Mouse (Mus musculus): ENCODE measurements around the gene Zc3h6. TPM values are rescaled to one million over a fixed set of nuclear protein-coding genes. Genes with fewer than 3 reads are reported as not detected.
"Not testable (repeated sequence)": the region's sequence is repeated elsewhere in the genome, so short reads cannot be mapped to it uniquely, and the experiment has no call there.

Gene Zc3h6
- polyA plus RNA-seq, 1 experiment from 2014 or later, result 1.8 TPM

GRCm38 (mm10) chr2:128967661-128968441 is 649 bp downstream of the Zc3h6 start, which contains the start of gene Gm10762:
Gm10762 (minus strand) TSS chr2:128967725.
- peak within 1 kb of the TSS; percentile 69 for H3K4me2 ChIP-seq
- H3K9me3 ChIP-seq, result no peaks in the 10 kb centered on the region
- peak within 1 kb of the TSS; percentile 100 for H3K27ac ChIP-seq
- H3K4me3 ChIP-seq, result peak within 1 kb of the TSS; percentile 91
- peak; percentile 89 for ATAC-seq (ENCODE audit: borderline replicate concordance, extremely low read depth, low FRiP score, low TSS enrichment)
- peak within 1 kb of the TSS; percentile 100 for H3K9ac ChIP-seq
- H3K27me3 ChIP-seq, result no peaks in the 10 kb centered on the region
- WGBS, result under 1% methylated on average over 74 of the region's 80 CpGs
- peaks cover 7% of the 10 kb centered on the region; the same call in 1 of the 2 replicates for H3K4me1 ChIP-seq
- no peaks in the 10 kb centered on the region for H3K36me3 ChIP-seq

GRCm38 (mm10) chr2:128968475-128969083 is 1.4 kb downstream of the Zc3h6 start:
- no peak for ATAC-seq (ENCODE audit: borderline replicate concordance, extremely low read depth, low FRiP score, low TSS enrichment)
- Histone ChIP-seq H3K4me3 (peak overlapping the region; percentile 91), H3K36me3 (no peaks in the 10 kb centered on the region), H3K9ac (peak overlapping the region; percentile 100), H3K4me2 (peak overlapping the region; percentile 69), H3K27me3 (no peaks in the 10 kb centered on the region), H3K4me1 (peaks cover 7% of the 10 kb centered on the region; the same call in 1 of the 2 replicates), H3K9me3 (no peaks in the 10 kb centered on the region), H3K27ac (peak overlapping the region; percentile 100)

GRCm38 (mm10) chr2:128972301-128972700 is 5.1 kb downstream of the Zc3h6 start:
- H3K9ac ChIP-seq, result no peak overlapping the region
- H3K4me1 ChIP-seq, result no peaks in the 10 kb centered on the region
- no peaks in the 10 kb centered on the region for H3K9me3 ChIP-seq
- H3K4me2 ChIP-seq, result no peak overlapping the region
- H3K4me3 ChIP-seq, result no peak overlapping the region
- no peak overlapping the region for H3K27ac ChIP-seq
- ATAC-seq (ENCODE audit: borderline replicate concordance, extremely low read depth, low FRiP score, low TSS enrichment), result no peak
- no peaks in the 10 kb centered on the region for H3K27me3 ChIP-seq
- H3K36me3 ChIP-seq, result no peaks in the 10 kb centered on the region

GRCm38 (mm10) chr2:128975572-128975971 is 8.4 kb downstream of the Zc3h6 start:
- H3K27me3 ChIP-seq, result no peaks in the 10 kb centered on the region
- no peak overlapping the region for H3K4me2 ChIP-seq
- no peaks in the 10 kb centered on the region for H3K9me3 ChIP-seq
- no peaks in the 10 kb centered on the region for H3K4me1 ChIP-seq
- H3K36me3 ChIP-seq, result no peaks in the 10 kb centered on the region
- no peak overlapping the region for H3K4me3 ChIP-seq
- 40% methylated on average over 4 of the region's 4 CpGs for WGBS
- H3K9ac ChIP-seq, result no peak overlapping the region
- ATAC-seq (ENCODE audit: borderline replicate concordance, extremely low read depth, low FRiP score, low TSS enrichment), result no peak
- H3K27ac ChIP-seq, result no peak overlapping the region

- Histone ChIP-seq H3K9ac (no peak overlapping the region), H3K4me2 (no peak overlapping the region), H3K27me3 (no peaks in the 10 kb centered on the region), H3K4me1 (no peaks in the 10 kb centered on the region), H3K36me3 (no peaks in the 10 kb centered on the region), H3K9me3 (no peaks in the 10 kb centered on the region), H3K27ac (no peak overlapping the region), H3K4me3 (no peak overlapping the region)
- 82% methylated on average over 3 of the region's 3 CpGs for WGBS
- ATAC-seq (ENCODE audit: borderline replicate concordance, extremely low read depth, low FRiP score, low TSS enrichment), result no peak
Observed at GRCm38 (mm10) chr2:128984746-128985145, 17.5 kb downstream of the Zc3h6 start.

GRCm38 (mm10) chr2:129004872-129005271 is 37.7 kb downstream of the Zc3h6 start:
- no peak overlapping the region for H3K4me2 ChIP-seq
- H3K36me3 ChIP-seq, result no peaks in the 10 kb centered on the region
- H3K9me3 ChIP-seq, result no peaks in the 10 kb centered on the region
- H3K27ac ChIP-seq, result no peak overlapping the region
- H3K27me3 ChIP-seq, result no peaks in the 10 kb centered on the region
- ATAC-seq (ENCODE audit: borderline replicate concordance, extremely low read depth, low FRiP score, low TSS enrichment), result no peak
- no peak overlapping the region for H3K9ac ChIP-seq
- H3K4me3 ChIP-seq, result no peak overlapping the region
- no peaks in the 10 kb centered on the region for H3K4me1 ChIP-seq

- ATAC-seq (ENCODE audit: borderline replicate concordance, extremely low read depth, low FRiP score, low TSS enrichment), result no peak
- Histone ChIP-seq H3K4me1 (no peaks in the 10 kb centered on the region), H3K27ac (no peak overlapping the region), H3K4me3 (no peak overlapping the region), H3K27me3 (no peaks in the 10 kb centered on the region), H3K4me2 (no peak overlapping the region), H3K9ac (no peak overlapping the region), H3K9me3 (no peaks in the 10 kb centered on the region), H3K36me3 (no peaks in the 10 kb centered on the region)
- 56% methylated on average over 4 of the region's 4 CpGs for WGBS
Observed at GRCm38 (mm10) chr2:129006194-129006749, 39.1 kb downstream of the Zc3h6 start.

- H3K9ac ChIP-seq; ATAC-seq (ENCODE audit: borderline replicate concordance, extremely low read depth, low FRiP score, low TSS enrichment): not testable (repeated sequence)
- WGBS, result 61% methylated on average over 2 of the region's 2 CpGs
Observed at GRCm38 (mm10) chr2:129008867-129009266, 41.7 kb downstream of the Zc3h6 start.

GRCm38 (mm10) chr2:129020106-129020505 is 52.9 kb downstream of the Zc3h6 start:
- H3K27me3 ChIP-seq, result no peaks in the 10 kb centered on the region
- WGBS, result 42% methylated on average over 2 of the region's 2 CpGs
- H3K9me3 ChIP-seq, result no peaks in the 10 kb centered on the region
- ATAC-seq (ENCODE audit: borderline replicate concordance, extremely low read depth, low FRiP score, low TSS enrichment), result no peak
- H3K9ac ChIP-seq, result no peak overlapping the region
- no peak overlapping the region for H3K4me2 ChIP-seq
- no peak overlapping the region for H3K4me3 ChIP-seq
- no peaks in the 10 kb centered on the region for H3K4me1 ChIP-seq
- 0 out of 2 replicates have a peak overlapping the region, but pooled peaks have one; percentile 14 for H3K27ac ChIP-seq
- H3K36me3 ChIP-seq, result no peaks in the 10 kb centered on the region

More at GRCm38 (mm10) chr2:129008867-129009266, 41.7 kb downstream of the Zc3h6 start:
- not testable (repeated sequence) for H3K27ac ChIP-seq, H3K4me3 ChIP-seq, H3K4me2 ChIP-seq, H3K36me3 ChIP-seq, H3K4me1 ChIP-seq, H3K27me3 ChIP-seq, H3K9me3 ChIP-seq

GRCm38 (mm10) chr2:129024820-129025219 is 57.6 kb downstream of the Zc3h6 start:
- H3K4me1 ChIP-seq, result no peaks in the 10 kb centered on the region
- no peak for ATAC-seq (ENCODE audit: borderline replicate concordance, extremely low read depth, low FRiP score, low TSS enrichment)
- no peaks in the 10 kb centered on the region for H3K27me3 ChIP-seq
- WGBS, result 70% methylated on average over 9 of the region's 9 CpGs
- no peaks in the 10 kb centered on the region for H3K9me3 ChIP-seq
- H3K4me2 ChIP-seq, result no peak overlapping the region
- no peaks in the 10 kb centered on the region for H3K36me3 ChIP-seq
- no peak overlapping the region for H3K4me3 ChIP-seq
- H3K9ac ChIP-seq, result no peak overlapping the region
- no peak overlapping the region for H3K27ac ChIP-seq

- Histone ChIP-seq H3K4me1 (peaks cover 16% of the 10 kb centered on the region), H3K9ac (no peak overlapping the region), H3K27me3 (peaks cover 28% of the 10 kb centered on the region), H3K4me3 (no peak overlapping the region), H3K27ac (no peak overlapping the region), H3K4me2 (no peak overlapping the region), H3K9me3 (no peaks in the 10 kb centered on the region), H3K36me3 (no peaks in the 10 kb centered on the region)
- 64% methylated on average over 5 of the region's 5 CpGs for WGBS
- ATAC-seq (ENCODE audit: borderline replicate concordance, extremely low read depth, low FRiP score, low TSS enrichment), result no peak
Observed at GRCm38 (mm10) chr2:129035381-129035780, 68.2 kb downstream of the Zc3h6 start.

GRCm38 (mm10) chr2:129038426-129038936 is 71.3 kb downstream of the Zc3h6 start:
- Histone ChIP-seq H3K4me3 (peak overlapping the region; percentile 37), H3K4me1 (peaks cover 16% of the 10 kb centered on the region), H3K27me3 (peaks cover 28% of the 10 kb centered on the region), H3K4me2 (peak overlapping the region; percentile 85), H3K27ac (no peak overlapping the region), H3K36me3 (no peaks in the 10 kb centered on the region), H3K9me3 (no peaks in the 10 kb centered on the region), H3K9ac (peak overlapping the region; percentile 5; the same call in 1 of the 2 replicates)
- 14% methylated on average over 15 of the region's 15 CpGs for WGBS
- ATAC-seq (ENCODE audit: borderline replicate concordance, extremely low read depth, low FRiP score, low TSS enrichment), result no peak

Measured in lung, embryonic 15.5 days (tissue).